Mouse (Mus musculus): ENCODE measurements at regions not wholly inside any gene's neighbourhood (a gene's known extent, or its start where the extent isn't known, plus 50 kb on each side); places are given as distances from the start of the nearest gene placed in this dataset.

- Histone ChIP-seq H3K36me3 (ENCODE audit: control insufficient read depth, insufficient read depth) (no peaks in the 10 kb centered on the region), H3K79me2 (ENCODE audit: control insufficient read depth, insufficient read depth) (no peaks in the 10 kb centered on the region), H3K27me3 (ENCODE audit: control insufficient read depth, insufficient read depth, insufficient read length) (no peaks in the 10 kb centered on the region), H3K4me3 (no peak overlapping the region), H3K4me2 (ENCODE audit: low read depth) (no peak overlapping the region), H3ac (ENCODE audit: control insufficient read depth, insufficient read length) (no peak overlapping the region)
- TF ChIP-seq POLR2AphosphoS2 (IDR thresholded peaks at IDR 0.05; ENCODE audit: insufficient read length, low read depth) (no peak), REST (IDR thresholded peaks at IDR 0.05; ENCODE audit: insufficient read depth, insufficient read length) (no peak), MYOG (IDR thresholded peaks at IDR 0.05; ENCODE audit: control insufficient read depth in 1 of 3, insufficient read depth in 1 of 3, insufficient read length in 2 of 3, low read depth in 2 of 3) (no peak), TCF3 (IDR thresholded peaks at IDR 0.05; ENCODE audit: insufficient read length, low read depth) (no peak), USF1 (IDR thresholded peaks at IDR 0.05; ENCODE audit: low read depth) (no peak), MAX (IDR thresholded peaks at IDR 0.05; ENCODE audit: low read depth) (no peak), TCF12 (IDR thresholded peaks at IDR 0.05; ENCODE audit: insufficient read depth, poor library complexity, severe bottlenecking) (no peak), CEBPB (IDR thresholded peaks at IDR 0.05; ENCODE audit: insufficient read depth, poor library complexity, severe bottlenecking) (no peak), SRF (IDR thresholded peaks at IDR 0.05; ENCODE audit: control insufficient read depth, insufficient read length, low read depth) (no peak), MYOD1 (IDR thresholded peaks at IDR 0.05; ENCODE audit: control insufficient read depth in 1 of 3, insufficient read length in 2 of 3, low read depth in 2 of 3) (no peak), POLR2A (IDR thresholded peaks at IDR 0.05; ENCODE audit: insufficient read length, low read depth) (no peak), E2F4 (IDR thresholded peaks at IDR 0.05; ENCODE audit: insufficient read depth) (no peak)
These were observed 143.4 kb upstream of the F930015N05Rik start for GRCm38 (mm10) chr11:64579826-64580225.

- Histone ChIP-seq H3K36me3 (ENCODE audit: control insufficient read depth, insufficient read depth) (no peaks in the 10 kb centered on the region), H3K4me2 (ENCODE audit: low read depth) (no peak overlapping the region), H3ac (ENCODE audit: control insufficient read depth, insufficient read length) (no peak overlapping the region), H3K4me3 (no peak overlapping the region), H3K79me2 (ENCODE audit: control insufficient read depth, insufficient read depth) (no peaks in the 10 kb centered on the region), H3K27me3 (ENCODE audit: control insufficient read depth, insufficient read depth, insufficient read length) (no peaks in the 10 kb centered on the region)
- TF ChIP-seq SRF (IDR thresholded peaks at IDR 0.05; ENCODE audit: control insufficient read depth, insufficient read length, low read depth) (no peak), MYOG (IDR thresholded peaks at IDR 0.05; ENCODE audit: control insufficient read depth in 1 of 3, insufficient read depth in 1 of 3, insufficient read length in 2 of 3, low read depth in 2 of 3) (no peak), TCF3 (IDR thresholded peaks at IDR 0.05; ENCODE audit: insufficient read length, low read depth) (no peak), POLR2A (IDR thresholded peaks at IDR 0.05; ENCODE audit: insufficient read length, low read depth) (no peak), E2F4 (IDR thresholded peaks at IDR 0.05; ENCODE audit: insufficient read depth) (no peak), MAX (IDR thresholded peaks at IDR 0.05; ENCODE audit: low read depth) (no peak), MYOD1 (IDR thresholded peaks at IDR 0.05; ENCODE audit: control insufficient read depth in 1 of 3, insufficient read length in 2 of 3, low read depth in 2 of 3) (no peak), USF1 (IDR thresholded peaks at IDR 0.05; ENCODE audit: low read depth) (no peak), POLR2AphosphoS2 (IDR thresholded peaks at IDR 0.05; ENCODE audit: insufficient read length, low read depth) (no peak), CEBPB (IDR thresholded peaks at IDR 0.05; ENCODE audit: insufficient read depth, poor library complexity, severe bottlenecking) (no peak), REST (IDR thresholded peaks at IDR 0.05; ENCODE audit: insufficient read depth, insufficient read length) (no peak), TCF12 (IDR thresholded peaks at IDR 0.05; ENCODE audit: insufficient read depth, poor library complexity, severe bottlenecking) (no peak)
These were observed 149.6 kb upstream of the F930015N05Rik start for GRCm38 (mm10) chr11:64586056-64586455.

GRCm38 (mm10) chr11:64587034-64587710 is 150.7 kb upstream of the F930015N05Rik start:
- no peaks in the 10 kb centered on the region for H3K79me2 ChIP-seq (ENCODE audit: control insufficient read depth, insufficient read depth)
- no peak overlapping the region for H3K4me3 ChIP-seq
- H3ac ChIP-seq (ENCODE audit: control insufficient read depth, insufficient read length) = no peak overlapping the region
- no peaks in the 10 kb centered on the region for H3K36me3 ChIP-seq (ENCODE audit: control insufficient read depth, insufficient read depth)
- H3K4me2 ChIP-seq (ENCODE audit: low read depth) = no peak overlapping the region
- no peaks in the 10 kb centered on the region for H3K27me3 ChIP-seq (ENCODE audit: control insufficient read depth, insufficient read depth, insufficient read length)
- TF ChIP-seq E2F4 (IDR thresholded peaks at IDR 0.05; ENCODE audit: insufficient read depth) = no peak
- no peak for TF ChIP-seq POLR2AphosphoS2 (IDR thresholded peaks at IDR 0.05; ENCODE audit: insufficient read length, low read depth)
- no peak for TF ChIP-seq SRF (IDR thresholded peaks at IDR 0.05; ENCODE audit: control insufficient read depth, insufficient read length, low read depth)
- TF ChIP-seq CEBPB (IDR thresholded peaks at IDR 0.05; ENCODE audit: insufficient read depth, poor library complexity, severe bottlenecking) = no peak
- TF ChIP-seq TCF12 (IDR thresholded peaks at IDR 0.05; ENCODE audit: insufficient read depth, poor library complexity, severe bottlenecking) = no peak
- TF ChIP-seq MYOD1 (IDR thresholded peaks at IDR 0.05; ENCODE audit: control insufficient read depth in 1 of 3, insufficient read length in 2 of 3, low read depth in 2 of 3) = no peak
- no peak for TF ChIP-seq POLR2A (IDR thresholded peaks at IDR 0.05; ENCODE audit: insufficient read length, low read depth)
- no peak for TF ChIP-seq REST (IDR thresholded peaks at IDR 0.05; ENCODE audit: insufficient read depth, insufficient read length)
- no peak for TF ChIP-seq MYOG (IDR thresholded peaks at IDR 0.05; ENCODE audit: control insufficient read depth in 1 of 3, insufficient read depth in 1 of 3, insufficient read length in 2 of 3, low read depth in 2 of 3)
- TF ChIP-seq USF1 (IDR thresholded peaks at IDR 0.05; ENCODE audit: low read depth) = no peak
- no peak for TF ChIP-seq MAX (IDR thresholded peaks at IDR 0.05; ENCODE audit: low read depth)
- TF ChIP-seq TCF3 (IDR thresholded peaks at IDR 0.05; ENCODE audit: insufficient read length, low read depth) = no peak

GRCm38 (mm10) chr11:64587751-64588600 is 151.5 kb upstream of the F930015N05Rik start:
- Histone ChIP-seq H3K36me3 (ENCODE audit: control insufficient read depth, insufficient read depth) (no peaks in the 10 kb centered on the region), H3K79me2 (ENCODE audit: control insufficient read depth, insufficient read depth) (no peaks in the 10 kb centered on the region), H3ac (ENCODE audit: control insufficient read depth, insufficient read length) (no peak overlapping the region), H3K4me2 (ENCODE audit: low read depth) (no peak overlapping the region), H3K27me3 (ENCODE audit: control insufficient read depth, insufficient read depth, insufficient read length) (no peaks in the 10 kb centered on the region), H3K4me3 (no peak overlapping the region)
- TF ChIP-seq USF1 (IDR thresholded peaks at IDR 0.05; ENCODE audit: low read depth) = no peak
- no peak for TF ChIP-seq REST (IDR thresholded peaks at IDR 0.05; ENCODE audit: insufficient read depth, insufficient read length)
- no peak for TF ChIP-seq MYOD1 (IDR thresholded peaks at IDR 0.05; ENCODE audit: control insufficient read depth in 1 of 3, insufficient read length in 2 of 3, low read depth in 2 of 3)
- TF ChIP-seq CEBPB (IDR thresholded peaks at IDR 0.05; ENCODE audit: insufficient read depth, poor library complexity, severe bottlenecking) = no peak
- no peak for TF ChIP-seq MYOG (IDR thresholded peaks at IDR 0.05; ENCODE audit: control insufficient read depth in 1 of 3, insufficient read depth in 1 of 3, insufficient read length in 2 of 3, low read depth in 2 of 3)
- no peak for TF ChIP-seq MAX (IDR thresholded peaks at IDR 0.05; ENCODE audit: low read depth)
- no peak for TF ChIP-seq POLR2A (IDR thresholded peaks at IDR 0.05; ENCODE audit: insufficient read length, low read depth)
- no peak for TF ChIP-seq SRF (IDR thresholded peaks at IDR 0.05; ENCODE audit: control insufficient read depth, insufficient read length, low read depth)
- no peak for TF ChIP-seq POLR2AphosphoS2 (IDR thresholded peaks at IDR 0.05; ENCODE audit: insufficient read length, low read depth)
- no peak for TF ChIP-seq TCF12 (IDR thresholded peaks at IDR 0.05; ENCODE audit: insufficient read depth, poor library complexity, severe bottlenecking)
- TF ChIP-seq TCF3 (IDR thresholded peaks at IDR 0.05; ENCODE audit: insufficient read length, low read depth) = no peak
- no peak for TF ChIP-seq E2F4 (IDR thresholded peaks at IDR 0.05; ENCODE audit: insufficient read depth)

All from myocyte (in vitro differentiated cells).